Mouse (Mus musculus) olfactory bulb, adult 2 months (tissue): ENCODE results near the gene Celf2.

Experiments
- CTCF ChIP-seq: fragments of 200-500 bp; IDR thresholded peaks from 2 replicates; pipeline ENCODE4 v1.5.1; 2012; ENCODE audit warnings: low read depth, mild to moderate bottlenecking, low read length, moderate library complexity; ENCODE audit not compliant: insufficient read depth
- POLR2A ChIP-seq: fragments of 200-500 bp; IDR thresholded peaks from 2 replicates; pipeline ENCODE4 v1.6.1; 2012; ENCODE audit warnings: mild to moderate bottlenecking, low read depth, low read length, moderate library complexity; ENCODE audit not compliant: insufficient read depth

DNA sequence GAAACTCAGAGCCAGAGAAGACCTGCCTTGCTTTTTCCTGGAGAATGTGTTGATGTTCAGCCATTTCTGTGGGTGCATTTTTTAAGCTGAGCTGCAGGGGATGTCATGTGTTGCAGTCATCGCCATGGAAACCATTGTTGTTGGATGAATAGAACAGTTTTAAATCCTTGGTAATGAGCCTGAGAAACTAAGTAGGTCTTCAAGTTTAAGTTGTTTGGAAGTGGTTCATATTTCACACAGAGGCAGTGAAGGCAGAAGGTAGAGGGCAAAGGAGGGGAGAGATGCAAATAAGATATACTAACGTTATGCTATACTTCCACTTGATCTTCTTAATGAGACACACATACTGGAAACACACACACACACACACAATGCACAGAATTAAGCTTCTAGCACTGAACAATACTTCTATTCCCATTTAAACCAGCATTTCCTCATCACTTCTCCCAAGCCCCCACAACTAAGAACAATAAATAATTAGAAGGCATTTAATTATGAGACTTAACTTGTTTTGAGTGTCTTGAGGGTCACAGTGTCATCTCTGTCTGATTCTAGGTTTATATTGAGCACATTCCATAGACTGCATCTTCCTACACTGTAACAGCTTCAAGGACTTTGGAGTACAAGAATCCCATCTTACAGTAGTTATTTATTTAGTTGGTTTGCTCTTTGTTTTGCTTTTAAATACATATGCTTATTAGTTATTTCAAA lies 199.1 kb downstream of the Celf2 start:
- no peak for TF ChIP-seq CTCF
- no peak for TF ChIP-seq POLR2A
